Mouse (Mus musculus) thymus, adult 2 months (tissue): ENCODE results near the gene Cdh15.

Experiments used
- CTCF ChIP-seq: fragments of 200-500 bp; IDR thresholded peaks from 2 replicates; pipeline ENCODE4 v1.5.1; 2012; ENCODE audit warnings: mild to moderate bottlenecking, control low read depth, low read length, moderate library complexity, borderline replicate concordance; ENCODE audit not compliant: control insufficient read depth, poor library complexity, insufficient read depth; ENCODE audit errors: extremely low read depth
- POLR2A ChIP-seq: fragments of 200-500 bp; IDR thresholded peaks from 2 replicates; pipeline ENCODE4 v1.6.1; 2012; ENCODE audit warnings: mild to moderate bottlenecking, low read length, control low read depth, moderate library complexity; ENCODE audit not compliant: control insufficient read depth, poor library complexity, insufficient read depth; ENCODE audit errors: extremely low read depth

DNA sequence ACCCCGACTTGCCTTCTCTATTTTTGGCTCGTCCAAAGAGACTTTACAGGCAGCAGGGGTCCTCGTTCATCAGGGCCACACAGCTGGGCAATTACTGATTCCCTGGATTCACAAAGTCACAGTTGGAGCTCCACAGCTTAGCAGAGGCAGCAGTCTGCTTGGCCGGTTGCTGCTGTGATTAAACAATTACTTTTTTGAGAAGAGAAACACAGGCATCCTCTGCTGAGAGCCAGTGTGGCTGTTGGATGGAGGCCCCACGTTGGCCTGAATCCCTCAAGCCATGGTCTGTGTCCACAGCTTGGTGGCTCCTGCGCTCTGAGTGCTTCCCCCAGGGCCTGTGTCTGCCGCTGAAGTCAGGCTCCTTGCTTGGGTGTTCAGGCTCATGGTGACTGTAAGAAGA is 33.2 kb upstream of the Cdh15 start:
- no peak for TF ChIP-seq CTCF
- TF ChIP-seq POLR2A = no peak
